Mouse (Mus musculus): ENCODE results near the gene Zfp280c. TPM values are rescaled to one million over a fixed set of nuclear protein-coding genes. Genes with fewer than 3 reads are reported as not detected.

Gene Zfp280c
- polyA plus RNA-seq, 1 experiment from 2014 or later, result 15.2 TPM

DNA sequence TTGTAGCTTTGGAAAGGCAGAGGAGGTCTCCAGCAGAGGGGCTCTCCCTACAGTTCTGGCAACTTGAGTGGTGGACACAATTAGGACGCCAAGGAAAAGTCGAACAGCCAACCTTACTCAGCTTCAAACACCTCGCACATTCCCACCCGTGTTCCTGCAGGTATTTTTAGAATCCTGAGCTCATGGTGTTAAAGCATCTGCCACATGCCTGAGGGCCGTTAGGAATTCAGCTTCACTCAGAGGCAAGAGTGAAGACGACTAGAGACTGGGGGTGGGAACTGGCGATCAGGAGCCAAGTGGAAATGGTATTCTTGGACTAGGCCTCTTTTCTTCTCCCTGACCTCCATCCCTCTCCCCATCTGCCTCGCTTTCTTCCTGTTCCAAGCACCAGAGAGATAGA is 68.4 kb downstream of the Zfp280c start:
- 51% methylated on average over 8 of the region's 8 CpGs for WGBS
- Histone ChIP-seq H3K27me3 (no peaks in the 10 kb centered on the region), H3K4me2 (no peak overlapping the region), H3K4me1 (no peaks in the 10 kb centered on the region), H3K36me3 (no peaks in the 10 kb centered on the region), H3K9ac (no peak overlapping the region), H3K4me3 (no peak overlapping the region), H3K27ac (no peak overlapping the region), H3K9me3 (no peaks in the 10 kb centered on the region)
- no peak for ATAC-seq (ENCODE audit: insufficient number of reproducible peaks, insufficient read depth, low FRiP score, low TSS enrichment, low read depth)

- no peak for ATAC-seq (ENCODE audit: insufficient number of reproducible peaks, insufficient read depth, low FRiP score, low TSS enrichment, low read depth)
- Histone ChIP-seq H3K36me3 (no peaks in the 10 kb centered on the region), H3K4me1 (no peaks in the 10 kb centered on the region), H3K4me2 (no peak overlapping the region), H3K27ac (no peak overlapping the region), H3K9me3 (no peaks in the 10 kb centered on the region), H3K4me3 (no peak overlapping the region), H3K27me3 (no peaks in the 10 kb centered on the region), H3K9ac (no peak overlapping the region)
- 58% methylated on average over 1 of the region's 1 CpGs for WGBS
Observed at GRCm38 (mm10) chrX:48525332-48525731, 69.0 kb downstream of the Zfp280c start.

DNA sequence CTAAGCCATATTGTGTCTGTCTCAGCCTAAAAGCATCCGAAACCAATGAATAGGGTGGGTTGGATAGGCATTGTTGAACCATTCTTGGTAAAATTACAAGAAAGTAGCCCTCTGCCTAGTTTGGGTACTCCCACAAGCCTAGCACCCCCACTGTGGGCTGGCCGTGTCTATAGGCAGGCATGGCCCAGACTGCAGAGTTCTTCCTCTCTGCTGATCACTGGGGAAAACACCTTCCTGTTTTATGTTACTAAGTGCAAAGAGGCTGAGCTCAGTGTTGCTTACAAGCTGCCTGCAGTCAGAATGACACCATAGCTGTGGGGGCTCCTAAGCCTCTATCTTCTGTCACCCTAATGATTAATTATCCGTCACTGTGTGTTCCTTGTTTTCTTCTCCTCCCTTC is 70.8 kb downstream of the Zfp280c start:
- H3K4me1 ChIP-seq, result no peaks in the 10 kb centered on the region
- no peaks in the 10 kb centered on the region for H3K27me3 ChIP-seq
- H3K27ac ChIP-seq, result no peak overlapping the region
- no peak overlapping the region for H3K4me2 ChIP-seq
- H3K9ac ChIP-seq, result no peak overlapping the region
- no peak for ATAC-seq (ENCODE audit: insufficient number of reproducible peaks, insufficient read depth, low FRiP score, low TSS enrichment, low read depth)
- H3K36me3 ChIP-seq, result no peaks in the 10 kb centered on the region
- no peak overlapping the region for H3K4me3 ChIP-seq
- H3K9me3 ChIP-seq, result no peaks in the 10 kb centered on the region
- 87% methylated on average over 3 of the region's 3 CpGs for whole genome bisulfite sequencing

- Histone ChIP-seq H3K9ac (no peak overlapping the region), H3K4me1 (no peaks in the 10 kb centered on the region), H3K9me3 (no peaks in the 10 kb centered on the region), H3K4me3 (no peak overlapping the region), H3K4me2 (no peak overlapping the region), H3K27ac (no peak overlapping the region), H3K27me3 (no peaks in the 10 kb centered on the region), H3K36me3 (no peaks in the 10 kb centered on the region)
- 81% methylated on average over 3 of the region's 3 CpGs for WGBS
- no peak for ATAC-seq (ENCODE audit: insufficient number of reproducible peaks, insufficient read depth, low FRiP score, low TSS enrichment, low read depth)
Observed at GRCm38 (mm10) chrX:48521651-48522050, 72.7 kb downstream of the Zfp280c start.

- peak overlapping the region; percentile 70 for H3K4me2 ChIP-seq
- H3K27ac ChIP-seq, result no peak overlapping the region
- H3K27me3 ChIP-seq, result no peaks in the 10 kb centered on the region
- H3K9ac ChIP-seq, result peak overlapping the region; percentile 57
- H3K4me1 ChIP-seq, result no peaks in the 10 kb centered on the region
- H3K4me3 ChIP-seq, result peak overlapping the region; percentile 49
- WGBS, result 21% methylated on average over 20 of the region's 20 CpGs
- ATAC-seq (ENCODE audit: insufficient number of reproducible peaks, insufficient read depth, low FRiP score, low TSS enrichment, low read depth), result 0 out of 2 replicates have a peak, but pooled peaks have one; percentile 52
- H3K36me3 ChIP-seq, result no peaks in the 10 kb centered on the region
- no peaks in the 10 kb centered on the region for H3K9me3 ChIP-seq
Observed at GRCm38 (mm10) chrX:48519549-48520085, 74.7 kb downstream of the Zfp280c start.

DNA sequence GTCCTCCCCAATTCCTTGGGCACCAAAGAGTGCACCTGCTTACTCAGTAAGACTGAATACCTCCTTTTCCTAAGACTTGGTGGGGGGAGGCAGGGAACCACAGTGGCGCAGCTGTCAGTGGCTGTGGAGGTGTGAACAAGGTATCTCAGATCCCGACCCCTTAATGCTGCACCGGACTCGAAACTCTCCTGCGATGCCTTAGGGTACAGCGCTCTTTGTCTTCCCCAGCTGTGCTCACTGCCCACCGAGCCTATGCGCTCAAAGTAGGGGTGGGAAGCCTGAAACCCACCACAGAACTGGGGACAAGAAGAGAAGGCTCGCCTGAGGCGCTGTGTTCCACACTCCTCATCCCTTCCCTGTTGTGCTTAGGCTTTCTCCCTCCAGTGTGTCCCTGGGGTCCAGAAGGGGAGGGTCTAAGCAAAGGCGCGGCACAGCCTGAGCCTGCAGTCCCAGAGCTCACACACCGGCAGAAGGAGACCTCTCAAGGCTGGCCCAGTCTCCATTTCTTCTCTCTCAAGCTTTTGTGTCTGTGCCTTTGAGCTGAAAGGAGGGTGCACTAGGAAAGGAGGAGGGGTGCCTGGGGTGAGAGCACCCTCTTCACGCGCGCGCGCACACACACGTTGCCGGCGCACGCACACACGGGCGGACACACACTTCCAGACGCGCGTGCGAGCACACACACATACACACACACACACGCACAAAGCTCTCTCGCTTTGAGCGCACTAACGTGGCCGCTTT is 75.3 kb downstream of the Zfp280c start, which contains the start of gene Rab33a:
Gene Rab33a (plus strand): TSS at position 478 of the 741 bp plus-strand sequence.
- H3K27ac ChIP-seq, result no peak within 1 kb of the TSS; the same call in 1 of the 2 replicates
- no peaks in the 10 kb centered on the region for H3K27me3 ChIP-seq
- no peaks in the 10 kb centered on the region for H3K36me3 ChIP-seq
- peak within 1 kb of the TSS; percentile 57 for H3K9ac ChIP-seq
- 29% methylated on average over 33 of the region's 33 CpGs for WGBS
- H3K4me3 ChIP-seq, result peak within 1 kb of the TSS; percentile 49
- H3K4me1 ChIP-seq, result no peaks in the 10 kb centered on the region
- peak within 1 kb of the TSS; percentile 70 for H3K4me2 ChIP-seq
- ATAC-seq (ENCODE audit: insufficient number of reproducible peaks, insufficient read depth, low FRiP score, low TSS enrichment, low read depth), result peak; percentile 75; the same call in 1 of the 2 replicates
- H3K9me3 ChIP-seq, result no peaks in the 10 kb centered on the region

- Histone ChIP-seq H3K27me3 (no peaks in the 10 kb centered on the region), H3K9me3 (no peaks in the 10 kb centered on the region), H3K9ac (peak overlapping the region; percentile 57; the same call in 1 of the 2 replicates), H3K4me2 (peak overlapping the region; percentile 70), H3K4me1 (no peaks in the 10 kb centered on the region), H3K27ac (no peak overlapping the region), H3K36me3 (no peaks in the 10 kb centered on the region), H3K4me3 (peak overlapping the region; percentile 49)
- peak; percentile 52; the same call in 1 of the 2 replicates for ATAC-seq (ENCODE audit: insufficient number of reproducible peaks, insufficient read depth, low FRiP score, low TSS enrichment, low read depth)
- 32% methylated on average over 15 of the region's 15 CpGs for WGBS
Observed at GRCm38 (mm10) chrX:48518211-48518807, 76.0 kb downstream of the Zfp280c start.

GRCm38 (mm10) chrX:48513824-48514223 is 80.5 kb downstream of the Zfp280c start:
- WGBS, result 25% methylated on average over 13 of the region's 13 CpGs
- peaks cover 5% of the 10 kb centered on the region; the same call in 1 of the 2 replicates for H3K4me1 ChIP-seq
- H3K27me3 ChIP-seq, result no peaks in the 10 kb centered on the region
- peak overlapping the region; percentile 62 for H3K4me2 ChIP-seq
- H3K27ac ChIP-seq, result no peak overlapping the region
- ATAC-seq (ENCODE audit: insufficient number of reproducible peaks, insufficient read depth, low FRiP score, low TSS enrichment, low read depth), result no peak
- no peaks in the 10 kb centered on the region for H3K36me3 ChIP-seq
- H3K4me3 ChIP-seq, result peak overlapping the region; percentile 55
- H3K9ac ChIP-seq, result peak overlapping the region; percentile 76
- H3K9me3 ChIP-seq, result no peaks in the 10 kb centered on the region

GRCm38 (mm10) chrX:48513166-48513807 is 81.0 kb downstream of the Zfp280c start, which contains the start of gene Aifm1:
Gene Aifm1 (minus strand): TSS chrX:48513563.
- Histone ChIP-seq H3K27ac (no peak within 1 kb of the TSS), H3K4me3 (peak within 1 kb of the TSS; percentile 55), H3K4me2 (peak within 1 kb of the TSS; percentile 62), H3K9ac (peak within 1 kb of the TSS; percentile 76), H3K4me1 (peaks cover 5% of the 10 kb centered on the region; the same call in 1 of the 2 replicates), H3K9me3 (no peaks in the 10 kb centered on the region), H3K36me3 (no peaks in the 10 kb centered on the region), H3K27me3 (no peaks in the 10 kb centered on the region)
- WGBS, result 32% methylated on average over 45 of the region's 45 CpGs
- ATAC-seq (ENCODE audit: insufficient number of reproducible peaks, insufficient read depth, low FRiP score, low TSS enrichment, low read depth), result peak; percentile 97

DNA sequence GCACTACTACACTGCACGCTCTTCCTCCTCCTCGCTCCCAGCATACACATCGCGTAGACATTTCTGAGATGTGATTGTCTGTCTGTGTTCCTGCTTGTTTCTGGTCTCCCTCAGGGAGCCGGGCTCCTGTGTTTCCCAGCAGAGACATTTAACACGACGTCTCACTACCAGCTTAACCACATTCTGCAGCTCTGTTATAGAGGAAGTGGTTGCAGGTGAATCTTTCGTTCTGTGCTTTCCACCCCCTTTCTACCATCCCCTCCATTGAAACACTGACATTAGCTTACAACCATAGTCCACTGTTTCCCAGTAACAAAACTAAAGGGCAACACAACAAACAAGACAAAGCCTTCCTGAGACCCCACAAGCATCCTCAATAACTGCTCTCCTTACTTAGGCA is 100.5 kb downstream of the Zfp280c start:
- ATAC-seq (ENCODE audit: insufficient number of reproducible peaks, insufficient read depth, low FRiP score, low TSS enrichment, low read depth), result no peak
- H3K9ac ChIP-seq, result no peak overlapping the region
- H3K27me3 ChIP-seq, result no peaks in the 10 kb centered on the region
- H3K4me1 ChIP-seq, result no peaks in the 10 kb centered on the region
- WGBS, result 91% methylated on average over 8 of the region's 8 CpGs
- no peak overlapping the region for H3K27ac ChIP-seq
- H3K4me3 ChIP-seq, result no peak overlapping the region
- H3K9me3 ChIP-seq, result no peaks in the 10 kb centered on the region
- H3K36me3 ChIP-seq, result peaks cover 20% of the 10 kb centered on the region
- H3K4me2 ChIP-seq, result no peak overlapping the region
